Mouse (Mus musculus) left cerebral cortex, adult 18-20 months (tissue): Measurements from ENCODE around the gene Shc1. TPM values are rescaled to one million over a fixed set of nuclear protein-coding genes. Genes with fewer than 3 reads are reported as not detected.
A peak's percentile ranks its signal among the peaks of the same experiment; 100 is the strongest.

Experiments
- DNase-seq, 2 experiments: peaks; one replicate each; pipeline ENCODE4 v3.0.0; 2021 to 2022; ENCODE audit warnings: low spot score in 2 of 2, mixed read lengths in 1 of 2
- total RNA-seq, 2 experiments: library from RNA; stranded (reverse); gene quantifications; 2 replicates each; pipeline ENCODE4 v1.2.3; 2021

Shc1 gene
- total RNA-seq, 2 experiments from 2014 or later = 15.0 to 15.6 TPM

DNA sequence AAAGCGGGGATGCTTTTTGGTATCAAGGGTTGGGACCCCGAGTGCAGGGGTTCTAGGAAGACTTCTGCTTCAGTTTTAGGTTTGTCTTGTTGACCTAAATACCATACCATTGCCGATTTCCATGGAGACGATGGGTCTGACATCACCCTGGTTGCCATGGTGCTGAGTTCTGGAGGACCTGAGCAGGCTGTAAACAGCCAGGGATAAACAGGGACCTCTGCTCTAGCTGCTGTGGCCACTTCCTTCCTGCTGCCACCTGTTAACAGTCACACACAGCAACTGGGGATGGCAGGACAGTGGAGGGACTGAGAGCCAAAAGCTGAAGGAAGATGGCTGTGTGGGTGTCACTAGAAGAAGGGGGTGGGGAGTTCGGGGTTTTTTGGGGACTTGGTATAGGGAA, 19.0 kb downstream of the Shc1 start:
- DNase-seq = no peak

DNA sequence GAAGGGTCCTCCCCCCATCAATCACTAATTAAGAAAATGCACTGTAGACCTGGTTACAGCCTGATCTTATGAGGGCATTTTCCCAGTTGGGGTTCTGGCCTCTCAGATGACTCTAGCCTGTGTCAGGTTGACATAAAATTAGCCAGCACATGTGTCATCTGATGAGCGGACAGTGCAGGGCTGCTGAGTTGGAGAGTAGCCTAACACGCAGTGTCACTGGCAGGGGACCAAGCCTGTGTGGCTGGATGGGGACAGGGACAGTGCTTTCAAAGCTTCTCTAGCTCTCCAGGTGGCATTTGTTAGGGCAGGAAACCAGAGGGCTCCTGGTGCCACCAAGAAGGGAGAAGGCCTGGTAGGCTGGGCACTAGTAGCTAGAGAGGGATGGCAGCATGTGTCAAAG, 22.4 kb downstream of the Shc1 start:
- no peak for DNase-seq

DNA sequence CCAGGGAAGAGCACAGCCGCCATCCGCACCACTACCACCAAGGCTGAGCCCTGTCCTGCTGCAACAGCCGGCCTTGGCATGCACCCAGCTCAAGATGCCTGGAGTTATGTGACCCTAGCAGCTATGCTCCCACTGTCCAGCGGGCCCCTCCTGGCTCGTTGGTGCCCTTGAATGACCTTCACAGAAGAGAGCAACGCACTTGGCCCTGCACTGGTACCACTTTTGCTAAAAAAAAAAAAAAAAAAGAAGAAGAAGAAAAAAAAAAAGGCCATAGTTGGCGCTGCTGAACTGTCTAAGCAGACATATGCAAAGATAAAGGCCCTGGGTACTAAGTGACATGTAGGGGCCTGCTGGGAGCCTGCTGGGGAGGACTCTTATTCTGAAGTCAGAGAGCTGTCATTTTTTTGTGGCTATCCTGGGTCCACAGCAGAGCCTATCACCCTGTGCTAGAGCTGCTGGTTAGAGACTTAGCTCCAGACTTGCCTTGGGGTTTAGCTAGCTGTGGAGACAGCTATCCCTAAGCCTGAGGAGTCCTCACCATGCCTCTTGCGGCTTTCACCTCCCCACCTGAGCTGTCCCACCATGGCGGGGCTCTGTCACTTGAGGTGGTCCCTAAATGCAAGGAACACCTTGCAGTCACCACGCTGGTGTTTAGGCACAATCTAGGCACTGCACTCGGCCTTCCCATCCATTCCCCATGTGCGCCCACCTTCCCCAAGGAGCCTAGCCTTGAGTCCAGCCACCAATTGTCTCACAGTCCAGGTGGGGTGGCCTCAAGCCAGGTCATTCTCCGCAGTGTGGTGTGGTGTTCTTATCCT, 30.7 kb downstream of the Shc1 start:
- DNase-seq = no peak

DNA sequence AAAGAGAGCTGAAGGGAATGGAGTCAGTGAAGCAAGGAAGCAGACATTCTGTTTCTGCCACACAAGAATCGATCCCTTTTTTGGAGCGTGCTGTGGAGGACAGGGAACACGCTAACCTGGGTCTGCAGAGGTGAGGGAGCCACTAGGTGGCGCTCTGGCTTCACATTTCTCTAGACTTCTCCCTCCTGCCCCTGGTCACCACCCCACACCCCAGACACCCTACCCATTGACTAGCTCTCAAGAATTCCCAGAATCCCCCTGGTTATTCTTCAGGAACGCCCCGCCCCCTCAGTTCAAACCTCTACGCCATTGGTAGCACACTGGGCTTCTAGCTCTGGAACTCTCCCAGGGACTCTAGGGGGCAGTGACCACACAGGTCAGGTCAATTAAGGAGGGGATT, 31.3 kb downstream of the Shc1 start:
- peak; percentile 74 to 80 for DNase-seq

DNA sequence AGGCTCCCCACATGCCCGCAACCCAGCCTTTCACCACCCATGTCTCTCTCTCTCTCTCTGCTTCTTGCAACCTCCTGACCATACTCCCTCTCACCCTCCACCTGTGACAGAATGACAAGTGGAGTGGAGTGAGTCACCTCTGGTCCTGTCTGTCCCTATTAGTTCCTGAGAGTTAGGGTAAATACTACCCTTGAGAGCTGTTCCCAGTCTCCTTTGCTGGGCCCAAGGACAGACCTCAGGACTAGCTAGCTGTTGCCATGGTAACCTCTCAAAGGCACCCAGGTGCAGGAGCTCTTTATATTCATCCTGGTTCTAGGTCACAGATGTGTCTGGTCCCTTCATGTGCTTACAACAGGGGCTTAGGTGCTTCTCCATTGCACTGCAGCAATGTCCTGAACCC, 33.7 kb downstream of the Shc1 start:
- no peak for DNase-seq

GRCm38 (mm10) chr3:89454401-89455177, 36.3 kb downstream of the Shc1 start, which contains the start of gene Pmvk:
Gene Pmvk, plus strand, starts transcription at chr3:89454541.
- no peak for DNase-seq

- no peak for DNase-seq
Observed at GRCm38 (mm10) chr3:89455786-89456285, 37.6 kb downstream of the Shc1 start.

- peak; percentile 58 to 69 for DNase-seq
Observed at GRCm38 (mm10) chr3:89456726-89457665, 38.8 kb downstream of the Shc1 start.

DNA sequence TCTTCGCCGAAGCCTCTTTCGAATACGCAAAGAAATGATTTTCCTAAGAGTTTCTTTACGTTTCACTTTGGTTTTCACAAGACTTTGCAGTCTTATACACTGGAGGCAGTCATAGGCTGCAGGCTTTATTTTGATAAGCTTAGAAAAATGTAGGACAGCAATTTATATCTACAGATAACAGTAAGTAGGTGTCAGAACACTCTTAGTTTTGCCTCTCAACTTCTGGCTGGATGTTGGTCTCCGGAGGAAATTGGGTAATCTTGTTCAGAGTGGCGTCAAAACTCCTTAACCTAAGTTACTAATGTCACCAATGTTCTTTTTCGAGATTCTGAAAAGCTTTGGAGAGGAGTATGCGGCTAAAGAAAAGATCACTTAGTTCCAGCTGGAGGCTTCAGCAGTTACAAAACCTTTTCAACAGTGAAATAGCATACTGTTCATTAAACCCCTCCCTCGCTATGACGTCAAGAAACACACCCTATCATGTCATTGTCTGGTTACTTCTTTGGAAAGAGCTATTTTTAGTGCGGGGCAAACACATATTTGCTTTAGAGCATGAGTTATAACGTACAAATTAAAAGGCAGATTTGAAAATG, 40.2 kb downstream of the Shc1 start:
- peak in 1 of 2 experiments; percentile 29 for DNase-seq

DNA sequence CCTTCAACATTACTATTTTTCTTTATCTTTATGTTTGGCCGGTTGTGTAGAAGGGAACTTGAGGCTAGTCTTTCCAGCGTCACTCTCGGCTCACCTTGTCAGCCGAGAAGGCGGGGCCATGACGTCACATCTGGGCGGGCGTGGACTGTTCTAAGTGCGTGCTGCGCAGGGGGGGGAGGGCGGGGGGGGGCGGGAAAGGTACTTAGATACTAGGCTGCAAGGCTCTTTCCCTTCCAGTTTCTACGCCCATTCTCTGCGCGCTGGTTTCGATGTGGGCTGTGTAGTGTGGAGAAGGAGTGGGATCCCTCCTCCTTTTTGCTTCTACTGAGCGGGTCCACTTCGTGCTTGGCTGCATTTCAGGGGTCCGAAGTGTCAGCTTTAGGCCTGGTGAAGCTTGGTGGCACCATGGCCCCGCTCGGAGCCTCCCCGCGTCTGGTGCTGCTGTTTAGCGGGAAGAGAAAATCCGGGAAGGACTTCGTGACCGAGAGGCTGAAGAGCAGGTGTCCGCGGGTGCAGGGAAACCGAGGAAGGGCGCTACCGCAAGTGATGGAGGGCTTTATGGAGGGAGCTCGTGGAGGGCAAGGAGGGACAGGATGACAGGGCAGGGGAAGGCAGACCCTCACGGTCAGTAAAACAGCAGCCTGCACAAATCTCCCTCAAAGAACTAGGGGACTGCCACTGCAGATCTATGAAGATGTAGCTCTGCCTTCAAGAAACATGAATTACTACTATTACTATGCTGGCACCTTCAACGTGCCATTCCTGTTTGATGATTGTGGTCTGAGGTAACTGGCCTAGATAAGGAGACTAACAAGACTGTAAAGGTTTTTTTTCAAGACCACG, 40.9 kb downstream of the Shc1 start:
- peak; percentile 89 to 93 for DNase-seq

DNA sequence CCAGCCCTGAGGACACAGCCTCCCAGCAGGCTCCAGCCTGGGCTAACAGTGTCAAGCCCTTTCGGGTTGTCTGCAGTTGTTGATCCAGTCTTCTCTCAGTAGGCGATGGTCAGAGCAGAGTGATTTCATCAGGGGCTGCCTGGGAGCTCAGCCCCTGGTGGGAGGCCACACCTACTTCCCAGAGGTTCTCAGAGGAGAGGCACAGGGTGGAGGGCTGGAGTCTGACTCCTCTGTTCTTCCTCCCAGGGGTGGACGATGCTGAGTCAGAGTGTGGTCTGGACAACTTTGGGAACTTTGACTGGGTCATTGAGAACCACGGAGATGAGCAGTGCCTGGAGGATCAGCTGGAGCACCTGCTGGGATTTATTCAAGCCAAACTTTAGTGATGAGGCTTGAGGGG, 50.0 kb downstream of the Shc1 start:
- no peak for DNase-seq

DNA sequence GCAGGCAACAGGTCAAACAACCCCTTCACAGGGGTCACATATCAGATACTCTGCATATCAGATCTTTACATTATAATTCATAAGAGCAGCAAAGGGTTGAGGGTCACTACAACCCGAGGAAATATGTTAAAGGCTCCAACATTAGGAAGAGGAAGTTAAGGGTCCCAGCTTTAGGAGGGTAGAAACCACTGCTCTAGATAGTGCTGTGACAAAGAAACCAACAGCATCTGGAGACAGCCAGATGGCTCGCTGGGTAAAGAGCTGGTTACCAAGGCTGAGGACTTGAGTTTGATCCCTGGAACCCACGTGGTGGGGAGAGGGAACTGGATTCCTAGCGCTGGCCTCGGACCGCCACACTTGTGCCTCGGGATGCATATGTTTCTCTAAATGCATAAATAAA, 54.0 kb downstream of the Shc1 start:
- no peak for DNase-seq

- DNase-seq = no peak
Observed at GRCm38 (mm10) chr3:89473838-89474237, 55.6 kb downstream of the Shc1 start.

GRCm38 (mm10) chr3:89479055-89479454, 60.8 kb downstream of the Shc1 start:
- no peak for DNase-seq

Other genes with a start within 250 kb of the Shc1 start
- 10 to 100 TPM; 63.2 to 63.7 TPM for gene Scamp3, start 241.0 kb upstream of the Shc1 start, total RNA-seq
- 10 to 100 TPM; 48.1 to 58.5 TPM for gene Fam189b, start 235.3 kb upstream of the Shc1 start, total RNA-seq
- 10 to 100 TPM; 61.5 to 64.9 TPM for gene Gba, start 215.5 kb upstream of the Shc1 start, total RNA-seq
- gene Thbs3, start 203.3 kb upstream of the Shc1 start, total RNA-seq = 10 to 100 TPM; 16.0 to 19.4 TPM
- 10 to 100 TPM; 83.2 to 97.1 TPM for gene Mtx1, start 191.4 kb upstream of the Shc1 start, total RNA-seq
- under 1 TPM; 0.45 to 0.63 TPM for gene Muc1, start 189.4 kb upstream of the Shc1 start, total RNA-seq
- 10 to 100 TPM; 66.0 to 67.7 TPM for gene Krtcap2, start 172.5 kb upstream of the Shc1 start, total RNA-seq
- 10 to 100 TPM; 76.1 to 77.1 TPM for gene Trim46, start 172.1 kb upstream of the Shc1 start, total RNA-seq
- 10 to 100 TPM; 56.5 to 56.6 TPM for gene Dpm3, start 159.1 kb upstream of the Shc1 start, total RNA-seq
- 10 to 100 TPM; 35.2 to 35.8 TPM for gene Slc50a1, start 147.9 kb upstream of the Shc1 start, total RNA-seq
- 1 to 10 TPM; 5.9 to 8.3 TPM for gene Efna1, start 137.3 kb upstream of the Shc1 start, total RNA-seq
- 10 to 100 TPM; 58.3 to 60.8 TPM for gene Efna3, start 95.5 kb upstream of the Shc1 start, total RNA-seq
- gene Efna4, start 80.4 kb upstream of the Shc1 start, total RNA-seq = under 1 TPM in 1 of 2 experiments, not detected in 1; 0.28 TPM
- gene Adam15, start 68.4 kb upstream of the Shc1 start, total RNA-seq = 100 to 1,000 TPM in 1 of 2 experiments, 10 to 100 TPM in 1; 99.8 to 102 TPM
- gene Dcst2, start 56.5 kb upstream of the Shc1 start, total RNA-seq = under 1 TPM; 0.19 to 0.42 TPM
- not detected for gene Dcst1, start 53.2 kb upstream of the Shc1 start, total RNA-seq
- 10 to 100 TPM; 13.6 to 15.5 TPM for gene Zbtb7b, start 23.7 kb upstream of the Shc1 start, total RNA-seq
- gene Lenep, start 15.7 kb upstream of the Shc1 start, total RNA-seq = 1 to 10 TPM; 3.8 to 6.4 TPM
- gene Flad1, start 6.6 kb upstream of the Shc1 start, total RNA-seq = 10 to 100 TPM; 31.6 to 36.0 TPM
- 1 to 10 TPM; 2.2 to 2.7 TPM for gene Cks1b, start 60 bp upstream of the Shc1 start, total RNA-seq
- gene Pygo2, start 11.8 kb downstream of the Shc1 start, total RNA-seq = 10 to 100 TPM; 57.2 to 66.1 TPM
- gene Pbxip1, start 18.3 kb downstream of the Shc1 start, total RNA-seq = 10 to 100 TPM; 33.9 to 34.4 TPM
- 10 to 100 TPM; 37.8 to 38.3 TPM for gene Pmvk, start 36.1 kb downstream of the Shc1 start, total RNA-seq
- gene Kcnn3, start 101.7 kb downstream of the Shc1 start, total RNA-seq = 10 to 100 TPM; 20.4 to 26.9 TPM